13 mouse cellular contexts compared by ENCODE assay signal in genomic region chr16:38649431-38649827, GRCm38 (mm10).
DNase-seq lines count a peak whose midpoint lies in the region; ATAC-seq and TF ChIP-seq lines count a peak whose summit lies in the region.
"Had no signal": no experiment of that assay in that cellular context is flagged by ENCODE, and none has a peak within 500 bp of the region (broad histone marks: within the 10 kb centered on the region; RNA-seq: fewer than 3 reads in every experiment).

No protein-coding gene starts in this region.

- H3K4me2 ChIP-seq in heart, embryonic 16.5 days (ENCODE audit: low read depth, low read length), result peak overlapping the region; percentile 11; the same call in 1 of the 2 replicates
- H3K4me2 ChIP-seq in intestine, embryonic 16.5 days (ENCODE audit: low read depth, low read length), result no peak overlapping the region
- peak overlapping the region; percentile 27; the same call in 1 of the 2 replicates for H3K4me2 ChIP-seq in lung, embryonic 14.5 days
- H3K4me2 ChIP-seq in hindbrain, embryonic 11.5 days (replicated peaks; ENCODE audit: low read depth, low read length), result no peak overlapping the region
- H3K4me2 ChIP-seq: hindbrain, embryonic 12.5 days had no signal

- no peaks in the 10 kb centered on the region for H3K9me3 ChIP-seq in heart, embryonic 16.5 days (replicated peaks; ENCODE audit: control insufficient read depth, low read length)
- no peaks in the 10 kb centered on the region for H3K9me3 ChIP-seq in intestine, embryonic 16.5 days (ENCODE audit: control insufficient read depth, low read length)
- no peaks in the 10 kb centered on the region for H3K9me3 ChIP-seq in lung, embryonic 14.5 days (ENCODE audit: low read depth, low read length)
- H3K9me3 ChIP-seq in hindbrain, embryonic 11.5 days (ENCODE audit: control insufficient read depth, low read length), result no peaks in the 10 kb centered on the region
- H3K9me3 ChIP-seq: hindbrain, embryonic 12.5 days had no signal

- 30% methylated on average over 11 of the region's 11 CpGs for WGBS in heart, embryonic 16.5 days
- WGBS in intestine, embryonic 16.5 days, result 19% methylated on average over 11 of the region's 11 CpGs
- 7% methylated on average over 11 of the region's 11 CpGs for WGBS in lung, embryonic 14.5 days
- 25% methylated on average over 11 of the region's 11 CpGs for WGBS in small intestine, adult 2 months
- 75% methylated on average over 11 of the region's 11 CpGs for WGBS in hindbrain, embryonic 11.5 days

- H3K36me3 ChIP-seq in heart, embryonic 16.5 days (ENCODE audit: control insufficient read depth, insufficient read depth), result 0 out of 2 replicates have a peak, but pooled peaks cover 2% of the 10 kb centered on the region
- no peaks in the 10 kb centered on the region for H3K36me3 ChIP-seq in intestine, embryonic 16.5 days (ENCODE audit: control insufficient read depth, insufficient read depth, low read length)
- no peaks in the 10 kb centered on the region for H3K36me3 ChIP-seq in lung, embryonic 14.5 days (ENCODE audit: insufficient read depth)
- no peaks in the 10 kb centered on the region for H3K36me3 ChIP-seq in small intestine, adult 2 months (ENCODE audit: control insufficient read depth, insufficient read depth, low read length)
- H3K36me3 ChIP-seq in hindbrain, embryonic 11.5 days (ENCODE audit: control insufficient read depth, insufficient read depth, low read length), result no peaks in the 10 kb centered on the region
- H3K36me3 ChIP-seq: hindbrain, embryonic 12.5 days had no signal

- H3K27ac ChIP-seq in heart, embryonic 16.5 days (ENCODE audit: low read length), result peak overlapping the region; percentile 83
- no peak overlapping the region for H3K27ac ChIP-seq in intestine, embryonic 16.5 days (ENCODE audit: low read length)
- peak overlapping the region; percentile 38; the same call in 1 of the 2 replicates for H3K27ac ChIP-seq in lung, embryonic 14.5 days (ENCODE audit: low read depth)
- H3K27ac ChIP-seq in small intestine, adult 2 months (ENCODE audit: insufficient read depth, low read depth, low read length), result 0 out of 2 replicates have a peak overlapping the region, but pooled peaks have one; percentile 16
- no peak overlapping the region for H3K27ac ChIP-seq in hindbrain, embryonic 11.5 days (ENCODE audit: low read depth, low read length)
- H3K27ac ChIP-seq: hindbrain, embryonic 12.5 days; liver, embryonic 14.5 days had no signal

- H3K27me3 ChIP-seq in heart, embryonic 16.5 days (ENCODE audit: control insufficient read depth, insufficient read depth, low read length), result no peaks in the 10 kb centered on the region
- no peaks in the 10 kb centered on the region for H3K27me3 ChIP-seq in intestine, embryonic 16.5 days (replicated peaks; ENCODE audit: control insufficient read depth, insufficient read depth, low read length)
- no peaks in the 10 kb centered on the region for H3K27me3 ChIP-seq in lung, embryonic 14.5 days (ENCODE audit: insufficient read depth, low read length)
- no peaks in the 10 kb centered on the region for H3K27me3 ChIP-seq in small intestine, adult 2 months (ENCODE audit: control insufficient read depth, insufficient read depth, low read length)
- H3K27me3 ChIP-seq in hindbrain, embryonic 11.5 days (ENCODE audit: control insufficient read depth, insufficient read depth, low read length), result no peaks in the 10 kb centered on the region
- H3K27me3 ChIP-seq: hindbrain, embryonic 12.5 days had no signal

- peaks cover 72% of the 10 kb centered on the region for H3K4me1 ChIP-seq in heart, embryonic 16.5 days (ENCODE audit: control insufficient read depth, insufficient read depth, low read length)
- peaks cover 25% of the 10 kb centered on the region for H3K4me1 ChIP-seq in intestine, embryonic 16.5 days (ENCODE audit: control insufficient read depth, insufficient read depth, low read length)
- peaks cover 28% of the 10 kb centered on the region for H3K4me1 ChIP-seq in lung, embryonic 14.5 days (ENCODE audit: insufficient read depth)
- peaks cover 13% of the 10 kb centered on the region; the same call in 1 of the 2 replicates for H3K4me1 ChIP-seq in small intestine, adult 2 months (ENCODE audit: control insufficient read depth, insufficient read depth, insufficient read length, low read length)
- no peaks in the 10 kb centered on the region for H3K4me1 ChIP-seq in hindbrain, embryonic 11.5 days (replicated peaks; ENCODE audit: control insufficient read depth, insufficient read depth, low read length)

- no peak overlapping the region for H3K4me3 ChIP-seq in heart, embryonic 16.5 days (ENCODE audit: low read length)
- H3K4me3 ChIP-seq in intestine, embryonic 16.5 days (ENCODE audit: low read length), result no peak overlapping the region
- no peak overlapping the region for H3K4me3 ChIP-seq in lung, embryonic 14.5 days (ENCODE audit: low read depth, low read length)
- H3K4me3 ChIP-seq in small intestine, adult 2 months (ENCODE audit: low read depth, low read length), result no peak overlapping the region
- H3K4me3 ChIP-seq in hindbrain, embryonic 11.5 days (ENCODE audit: low read depth, low read length), result no peak overlapping the region
- H3K4me3 ChIP-seq: hindbrain, embryonic 12.5 days had no signal

- no peak for DNase-seq in heart, adult 11 months
- DNase-seq in lung, embryonic 14.5 days, result peak; percentile 53
- DNase-seq in hindbrain, embryonic 11.5 days (ENCODE audit: low spot score), result no peak
- no peak for DNase-seq in adrenal gland, postnatal 10 days
- DNase-seq: cerebellum, adult 8-10 months; kidney, adult 18-20 months; kidney, postnatal 4 days had no signal

- ATAC-seq in heart, embryonic 16.5 days (replicated peaks; ENCODE audit: extremely low read depth, insufficient read depth, low FRiP score), result no peak
- peak; percentile 67 for ATAC-seq in intestine, embryonic 16.5 days
- ATAC-seq in lung, embryonic 14.5 days (ENCODE audit: insufficient read depth), result peak; percentile 37
- no peak for ATAC-seq in hindbrain, embryonic 11.5 days (ENCODE audit: low FRiP score)
- ATAC-seq: CD4-positive, CD25-positive, alpha-beta regulatory T cell, adult 4 months had no signal

- TF ChIP-seq POLR2A in small intestine, adult 2 months (IDR thresholded peaks at IDR 0.05; ENCODE audit: low read depth, low read length), result no peak

- 0 out of 2 replicates have a peak overlapping the region, but pooled peaks have one; percentile 38 for H3K9ac ChIP-seq in heart, embryonic 16.5 days (ENCODE audit: low read length)
- H3K9ac ChIP-seq in intestine, embryonic 16.5 days (ENCODE audit: low read depth, low read length), result no peak overlapping the region
- no peak overlapping the region for H3K9ac ChIP-seq in lung, embryonic 14.5 days
- no peak overlapping the region for H3K9ac ChIP-seq in hindbrain, embryonic 11.5 days (ENCODE audit: low read depth, low read length)
- H3K9ac ChIP-seq: hindbrain, embryonic 12.5 days; liver, embryonic 14.5 days had no signal

- no peak for TF ChIP-seq CTCF in lung, embryonic 14.5 days (IDR thresholded peaks at IDR 0.05; ENCODE audit: low read depth)
- TF ChIP-seq CTCF in small intestine, adult 2 months (IDR thresholded peaks at IDR 0.05; ENCODE audit: extremely low read depth, insufficient read length, insufficient replicate concordance, low read depth, low read length), result no peak

Comparison
In these comparisons a context has a peak if more than half of its experiments do, and no peak if none do; other contexts are left out.
1. ATAC-seq: peak in intestine, embryonic 16.5 days (single experiment) and lung, embryonic 14.5 days (single experiment); none in heart, embryonic 16.5 days (single experiment) and hindbrain, embryonic 11.5 days (single experiment).
2. H3K27ac ChIP-seq: peak in heart, embryonic 16.5 days (single experiment), lung, embryonic 14.5 days (single experiment) and small intestine, adult 2 months (single experiment); none in intestine, embryonic 16.5 days (single experiment) and hindbrain, embryonic 11.5 days (single experiment).
3. H3K4me2 ChIP-seq: peak in heart, embryonic 16.5 days (single experiment) and lung, embryonic 14.5 days (single experiment); none in intestine, embryonic 16.5 days (single experiment) and hindbrain, embryonic 11.5 days (single experiment).